Mouse (Mus musculus): Measurements from ENCODE around the gene Spata9.

DNA sequence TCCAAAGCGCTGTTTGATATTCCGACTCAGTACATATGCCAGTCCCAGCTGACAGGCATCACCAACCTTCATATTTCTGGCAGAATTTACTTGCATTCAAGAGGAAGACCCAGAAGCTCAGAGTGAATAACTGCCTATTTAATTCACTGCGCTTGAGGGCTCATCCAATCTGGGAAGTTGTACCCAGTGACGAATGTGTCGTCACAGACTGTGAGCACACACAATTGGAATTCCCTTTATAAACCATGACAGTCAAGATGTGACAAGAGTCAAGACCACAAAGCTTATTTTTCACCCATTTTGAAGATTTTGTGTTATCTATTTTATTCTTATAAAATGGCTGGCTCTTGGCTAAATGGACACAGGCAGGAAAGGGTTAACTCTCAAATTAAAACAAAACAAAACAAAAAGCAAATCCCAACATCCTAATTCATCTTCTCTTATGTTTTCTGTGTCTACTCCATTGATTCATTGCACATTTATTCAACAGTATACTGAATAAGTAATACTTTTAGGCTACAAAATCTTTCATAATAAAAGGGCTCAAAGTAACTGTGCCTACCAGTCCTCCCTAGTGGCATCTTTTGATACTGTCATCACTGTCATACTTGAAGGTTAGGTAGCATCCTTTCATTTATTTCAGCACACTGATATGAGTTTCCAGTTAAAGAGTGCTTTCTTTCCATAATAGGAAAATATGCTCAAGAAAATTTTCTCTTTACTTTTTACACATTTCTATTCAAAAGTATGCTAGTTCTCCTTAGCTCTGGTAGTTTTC lies 25.2 kb upstream of the Spata9 start:
- no peak for TF ChIP-seq EP300 (IDR thresholded peaks at IDR 0.05; ENCODE audit: insufficient read depth, low read depth, low read length)
- TF ChIP-seq CTCF (IDR thresholded peaks at IDR 0.05): no peak
- no peak for TF ChIP-seq POLR2A (IDR thresholded peaks at IDR 0.05; ENCODE audit: insufficient read depth, low read depth, low read length)
